Mouse (Mus musculus): ENCODE measurements around the gene Fanca. TPM values are rescaled to one million over a fixed set of nuclear protein-coding genes. Genes with fewer than 3 reads are reported as not detected.

Gene Fanca
- polyA plus RNA-seq, 1 experiment from 2014 or later, result 46.8 TPM

- Histone ChIP-seq H3K9me3 (ENCODE audit: control insufficient read depth, low read length) (no peaks in the 10 kb centered on the region), H3K9ac (ENCODE audit: low read depth, low read length) (peak overlapping the region; percentile 94), H3K4me3 (ENCODE audit: low read depth, low read length) (peak overlapping the region; percentile 99), H3K27me3 (replicated peaks; ENCODE audit: control insufficient read depth, insufficient read depth, low read length) (no peaks in the 10 kb centered on the region), H3K36me3 (ENCODE audit: control insufficient read depth, insufficient read depth, low read length) (peaks cover 24% of the 10 kb centered on the region), H3K27ac (ENCODE audit: low read depth, low read length) (peak overlapping the region; percentile 84), H3K4me2 (peak overlapping the region; percentile 94), H3K4me1 (replicated peaks; ENCODE audit: control insufficient read depth, insufficient read depth, low read length) (peaks cover 19% of the 10 kb centered on the region)
- ATAC-seq (replicated peaks; ENCODE audit: low FRiP score) (peak; percentile 32), DNase-seq (ENCODE audit: low spot score) (no peak)
- WGBS, result under 1% methylated on average over 38 of the region's 40 CpGs
Measured at GRCm38 (mm10) chr8:123253451-123254098, 64.8 kb downstream of the Fanca start.

GRCm38 (mm10) chr8:123252925-123253324 is 65.5 kb downstream of the Fanca start:
- DNase-seq (ENCODE audit: low spot score), result no peak
- H3K27ac ChIP-seq (ENCODE audit: low read depth, low read length), result no peak overlapping the region
- WGBS, result 59% methylated on average over 4 of the region's 4 CpGs

GRCm38 (mm10) chr8:123250940-123251339 is 67.4 kb downstream of the Fanca start:
- Histone ChIP-seq H3K9me3 (ENCODE audit: control insufficient read depth, low read length) (no peaks in the 10 kb centered on the region), H3K4me1 (replicated peaks; ENCODE audit: control insufficient read depth, insufficient read depth, low read length) (peaks cover 19% of the 10 kb centered on the region), H3K36me3 (ENCODE audit: control insufficient read depth, insufficient read depth, low read length) (peaks cover 7% of the 10 kb centered on the region; the same call in 1 of the 2 replicates), H3K27me3 (replicated peaks; ENCODE audit: control insufficient read depth, insufficient read depth, low read length) (no peaks in the 10 kb centered on the region), H3K27ac (ENCODE audit: low read depth, low read length) (no peak overlapping the region), H3K4me3 (ENCODE audit: low read depth, low read length) (no peak overlapping the region), H3K4me2 (no peak overlapping the region), H3K9ac (ENCODE audit: low read depth, low read length) (no peak overlapping the region)
- ATAC-seq (replicated peaks; ENCODE audit: low FRiP score), result no peak
- DNase-seq (ENCODE audit: low spot score), result no peak
- 89% methylated on average over 5 of the region's 5 CpGs for WGBS

More at GRCm38 (mm10) chr8:123252925-123253324, 65.5 kb downstream of the Fanca start:
- peak overlapping the region; percentile 99 for H3K4me3 ChIP-seq (ENCODE audit: low read depth, low read length)
- no peak for ATAC-seq (replicated peaks; ENCODE audit: low FRiP score)
- peak overlapping the region; percentile 94; the same call in 1 of the 2 replicates for H3K9ac ChIP-seq (ENCODE audit: low read depth, low read length)
- peaks cover 19% of the 10 kb centered on the region for H3K4me1 ChIP-seq (replicated peaks; ENCODE audit: control insufficient read depth, insufficient read depth, low read length)
- peak overlapping the region; percentile 94 for H3K4me2 ChIP-seq
- no peaks in the 10 kb centered on the region for H3K9me3 ChIP-seq (ENCODE audit: control insufficient read depth, low read length)
- no peaks in the 10 kb centered on the region for H3K27me3 ChIP-seq (replicated peaks; ENCODE audit: control insufficient read depth, insufficient read depth, low read length)
- peaks cover 21% of the 10 kb centered on the region for H3K36me3 ChIP-seq (ENCODE audit: control insufficient read depth, insufficient read depth, low read length)

GRCm38 (mm10) chr8:123248596-123248995 is 69.8 kb downstream of the Fanca start:
- H3K36me3 ChIP-seq (ENCODE audit: control insufficient read depth, insufficient read depth, low read length), result peaks cover 13% of the 10 kb centered on the region; the same call in 1 of the 2 replicates
- WGBS, result 81% methylated on average over 8 of the region's 8 CpGs
- H3K4me1 ChIP-seq (replicated peaks; ENCODE audit: control insufficient read depth, insufficient read depth, low read length), result peaks cover 9% of the 10 kb centered on the region
- no peak overlapping the region for H3K4me2 ChIP-seq
- ATAC-seq (replicated peaks; ENCODE audit: low FRiP score) (no peak), DNase-seq (ENCODE audit: low spot score) (no peak)
- H3K4me3 ChIP-seq (ENCODE audit: low read depth, low read length), result no peak overlapping the region
- H3K9me3 ChIP-seq (ENCODE audit: control insufficient read depth, low read length), result no peaks in the 10 kb centered on the region
- H3K9ac ChIP-seq (ENCODE audit: low read depth, low read length), result no peak overlapping the region
- no peaks in the 10 kb centered on the region for H3K27me3 ChIP-seq (replicated peaks; ENCODE audit: control insufficient read depth, insufficient read depth, low read length)
- H3K27ac ChIP-seq (ENCODE audit: low read depth, low read length), result no peak overlapping the region

- peaks cover 13% of the 10 kb centered on the region; the same call in 1 of the 2 replicates for H3K36me3 ChIP-seq (ENCODE audit: control insufficient read depth, insufficient read depth, low read length)
- no peak overlapping the region for H3K4me2 ChIP-seq
- H3K9ac ChIP-seq (ENCODE audit: low read depth, low read length), result no peak overlapping the region
- H3K4me3 ChIP-seq (ENCODE audit: low read depth, low read length), result no peak overlapping the region
- H3K27me3 ChIP-seq (replicated peaks; ENCODE audit: control insufficient read depth, insufficient read depth, low read length), result no peaks in the 10 kb centered on the region
- peaks cover 3% of the 10 kb centered on the region for H3K4me1 ChIP-seq (replicated peaks; ENCODE audit: control insufficient read depth, insufficient read depth, low read length)
- DNase-seq (ENCODE audit: low spot score) (no peak), ATAC-seq (replicated peaks; ENCODE audit: low FRiP score) (no peak)
- H3K27ac ChIP-seq (ENCODE audit: low read depth, low read length), result no peak overlapping the region
- no peaks in the 10 kb centered on the region for H3K9me3 ChIP-seq (ENCODE audit: control insufficient read depth, low read length)
- WGBS, result 92% methylated on average over 6 of the region's 6 CpGs
Measured at GRCm38 (mm10) chr8:123247748-123248147, 70.6 kb downstream of the Fanca start.

GRCm38 (mm10) chr8:123245543-123245942 is 72.8 kb downstream of the Fanca start:
- Histone ChIP-seq H3K4me2 (no peak overlapping the region), H3K27me3 (replicated peaks; ENCODE audit: control insufficient read depth, insufficient read depth, low read length) (no peaks in the 10 kb centered on the region), H3K36me3 (ENCODE audit: control insufficient read depth, insufficient read depth, low read length) (peaks cover 9% of the 10 kb centered on the region; the same call in 1 of the 2 replicates), H3K27ac (ENCODE audit: low read depth, low read length) (no peak overlapping the region), H3K4me1 (replicated peaks; ENCODE audit: control insufficient read depth, insufficient read depth, low read length) (0 out of 2 replicates have a peak, but pooled peaks cover 4% of the 10 kb centered on the region), H3K9ac (ENCODE audit: low read depth, low read length) (no peak overlapping the region), H3K4me3 (ENCODE audit: low read depth, low read length) (no peak overlapping the region), H3K9me3 (ENCODE audit: control insufficient read depth, low read length) (no peaks in the 10 kb centered on the region)
- DNase-seq (ENCODE audit: low spot score), result no peak
- no peak for ATAC-seq (replicated peaks; ENCODE audit: low FRiP score)
- 89% methylated on average over 12 of the region's 12 CpGs for WGBS

- Histone ChIP-seq H3K4me3 (ENCODE audit: low read depth, low read length) (no peak overlapping the region), H3K27ac (ENCODE audit: low read depth, low read length) (no peak overlapping the region), H3K36me3 (ENCODE audit: control insufficient read depth, insufficient read depth, low read length) (peaks cover 8% of the 10 kb centered on the region; the same call in 1 of the 2 replicates), H3K4me1 (replicated peaks; ENCODE audit: control insufficient read depth, insufficient read depth, low read length) (0 out of 2 replicates have a peak, but pooled peaks cover 4% of the 10 kb centered on the region), H3K9ac (ENCODE audit: low read depth, low read length) (no peak overlapping the region), H3K9me3 (ENCODE audit: control insufficient read depth, low read length) (no peaks in the 10 kb centered on the region), H3K27me3 (replicated peaks; ENCODE audit: control insufficient read depth, insufficient read depth, low read length) (no peaks in the 10 kb centered on the region), H3K4me2 (no peak overlapping the region)
- no peak for DNase-seq (ENCODE audit: low spot score)
- 81% methylated on average over 4 of the region's 4 CpGs for WGBS
- ATAC-seq (replicated peaks; ENCODE audit: low FRiP score), result no peak
Measured at GRCm38 (mm10) chr8:123244382-123244781, 74.0 kb downstream of the Fanca start.

GRCm38 (mm10) chr8:123243053-123243452 is 75.3 kb downstream of the Fanca start:
- no peak for ATAC-seq (replicated peaks; ENCODE audit: low FRiP score)
- no peak overlapping the region for H3K27ac ChIP-seq (ENCODE audit: low read depth, low read length)
- no peak overlapping the region for H3K4me3 ChIP-seq (ENCODE audit: low read depth, low read length)
- H3K36me3 ChIP-seq (ENCODE audit: control insufficient read depth, insufficient read depth, low read length), result peaks cover 8% of the 10 kb centered on the region; the same call in 1 of the 2 replicates
- H3K27me3 ChIP-seq (replicated peaks; ENCODE audit: control insufficient read depth, insufficient read depth, low read length), result no peaks in the 10 kb centered on the region
- H3K4me1 ChIP-seq (replicated peaks; ENCODE audit: control insufficient read depth, insufficient read depth, low read length), result 0 out of 2 replicates have a peak, but pooled peaks cover 4% of the 10 kb centered on the region
- H3K9me3 ChIP-seq (ENCODE audit: control insufficient read depth, low read length), result no peaks in the 10 kb centered on the region
- 70% methylated on average over 11 of the region's 11 CpGs for WGBS
- H3K4me2 ChIP-seq, result no peak overlapping the region
- no peak for DNase-seq (ENCODE audit: low spot score)
- H3K9ac ChIP-seq (ENCODE audit: low read depth, low read length), result no peak overlapping the region
